Mouse (Mus musculus): ENCODE measurements around the gene Col25a1.

Gene Col25a1

DNA sequence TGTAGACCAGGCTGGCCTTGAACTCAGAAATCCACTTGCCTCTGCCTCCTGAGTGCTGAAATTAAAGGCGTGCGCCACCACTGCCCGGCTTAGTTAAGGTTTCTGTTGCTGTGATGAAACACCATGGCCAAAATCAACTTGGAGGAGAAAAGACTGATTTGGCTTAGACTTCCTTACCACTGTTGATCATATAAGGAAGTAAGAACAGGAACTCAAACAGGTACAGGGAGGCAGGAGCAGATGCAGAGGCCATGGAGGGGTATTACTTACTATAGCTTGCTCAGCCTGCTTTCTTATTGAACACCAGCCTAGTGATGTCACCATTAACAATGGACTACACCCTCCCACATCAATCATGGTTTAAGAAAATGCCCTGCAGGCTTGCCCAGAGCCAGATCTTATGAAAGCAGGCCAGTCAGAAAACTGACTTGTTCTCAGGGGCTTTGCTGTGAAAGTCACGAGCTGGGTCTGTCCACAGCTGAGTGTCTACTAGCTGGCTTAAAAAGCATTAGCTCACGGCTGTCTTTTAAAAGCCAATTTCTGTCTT, 249.1 kb downstream of the Col25a1 start:
- DNase-seq, result no peak

DNA sequence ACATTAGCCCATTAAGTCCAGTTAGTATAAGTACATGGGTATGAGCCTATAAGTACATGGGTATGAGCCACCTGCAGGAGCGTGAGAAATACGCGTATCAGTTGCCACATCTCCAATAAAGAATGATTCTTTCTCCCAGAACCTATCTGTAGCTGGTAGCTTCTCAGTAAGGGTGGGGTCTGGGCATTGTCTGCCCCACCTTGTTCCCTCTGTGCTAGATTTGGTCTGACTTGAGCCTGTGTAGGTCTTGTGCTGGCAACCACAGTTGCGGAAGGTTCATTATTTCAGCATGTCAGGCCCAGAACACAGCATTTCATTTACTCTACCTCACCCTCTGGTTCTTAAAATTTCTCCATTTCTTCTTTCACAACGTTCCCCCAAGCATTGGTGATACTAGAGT, 250.4 kb downstream of the Col25a1 start:
- DNase-seq, result no peak

DNA sequence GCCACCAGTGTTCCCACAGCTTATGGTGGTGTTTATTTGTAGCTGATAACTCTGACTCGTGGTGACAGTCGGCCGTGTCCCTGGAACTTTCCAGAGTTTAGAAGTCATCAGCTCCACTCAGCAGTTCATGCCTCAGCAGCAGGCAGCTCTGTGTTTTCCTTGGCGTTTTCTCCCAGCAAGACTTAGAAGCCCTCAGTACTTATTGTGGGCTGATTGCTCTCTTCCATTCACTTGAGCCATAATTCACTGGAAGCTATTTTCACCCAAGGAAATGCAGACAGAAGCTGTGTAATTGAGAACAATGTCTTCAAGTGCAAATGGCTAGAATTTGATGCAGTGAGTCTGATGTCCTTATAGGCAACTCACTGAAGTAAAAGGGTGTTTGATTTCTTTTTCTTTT, 254.6 kb downstream of the Col25a1 start:
- no peak for DNase-seq

DNA sequence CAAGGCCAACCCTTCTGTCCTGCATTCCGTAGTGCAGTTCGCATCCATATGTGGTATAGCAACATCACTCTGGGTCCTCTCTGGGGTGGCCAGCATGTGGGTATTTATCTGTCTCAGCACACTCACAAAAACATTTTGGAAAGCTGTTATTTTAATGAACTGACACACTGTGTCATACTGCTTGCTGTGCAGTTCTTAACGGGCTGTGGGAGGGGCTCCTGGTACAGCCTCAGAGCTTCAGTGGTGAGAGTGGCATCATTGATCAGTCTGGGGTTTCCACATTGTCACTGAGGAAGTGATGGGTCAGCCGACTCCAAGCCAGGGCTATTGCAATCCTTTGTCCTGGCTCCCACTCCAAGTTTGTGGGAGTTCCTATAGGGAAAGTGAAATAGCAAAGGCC, 255.9 kb downstream of the Col25a1 start:
- DNase-seq, result no peak

DNA sequence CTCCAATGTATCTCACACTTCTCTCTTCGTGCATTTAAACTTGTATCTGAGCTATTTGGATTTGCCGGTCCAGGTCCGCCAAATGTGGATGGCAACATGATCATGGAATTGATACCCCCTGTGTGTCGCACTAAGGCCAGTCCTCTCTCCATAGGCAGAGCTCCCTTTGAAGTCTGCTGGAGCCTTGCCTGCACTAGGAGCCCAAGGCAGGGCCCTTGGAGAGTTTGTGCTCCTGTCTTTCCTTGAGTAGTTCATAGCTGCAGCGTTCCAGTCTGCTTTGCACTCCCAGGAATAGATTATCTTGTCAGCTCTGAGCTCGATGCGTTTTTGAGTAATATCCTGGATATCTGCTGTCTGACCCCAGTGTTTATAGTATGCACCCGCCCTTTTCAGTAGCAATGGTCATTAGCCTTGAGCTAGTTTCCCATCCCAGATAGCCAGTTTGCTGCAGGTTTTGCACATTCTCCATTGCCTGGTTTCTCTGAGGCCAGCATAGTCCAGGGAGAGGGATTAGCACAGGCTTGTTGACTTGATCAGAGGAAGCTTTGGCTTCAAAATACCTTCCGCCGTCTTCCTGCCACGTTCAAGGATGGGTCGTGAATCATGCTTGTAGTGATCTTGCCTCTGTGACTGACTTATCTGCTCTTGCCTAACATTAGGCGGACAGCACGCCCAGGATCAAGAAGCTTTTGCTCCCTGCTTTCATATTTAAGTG, 258.1 kb downstream of the Col25a1 start:
- no peak for DNase-seq

DNA sequence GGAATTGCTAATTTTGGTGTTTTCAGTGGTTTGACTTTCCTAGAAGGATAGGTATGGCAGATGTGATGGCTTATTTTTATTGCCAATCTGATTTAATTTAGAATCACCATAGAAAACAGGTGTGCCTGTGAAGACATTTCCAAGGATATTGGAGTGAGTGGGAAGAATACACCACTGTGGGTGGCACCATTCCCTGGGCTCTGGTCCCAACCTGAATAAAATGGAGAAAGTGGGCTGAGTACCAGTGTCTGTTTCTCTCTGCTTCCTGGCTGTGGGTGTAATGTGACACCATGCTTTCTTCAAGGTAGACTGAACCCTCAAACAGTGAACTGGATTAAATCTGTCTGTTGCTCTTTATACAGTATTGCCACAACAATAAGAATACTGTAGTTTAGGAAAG, 265.3 kb downstream of the Col25a1 start:
- no peak for DNase-seq

DNA sequence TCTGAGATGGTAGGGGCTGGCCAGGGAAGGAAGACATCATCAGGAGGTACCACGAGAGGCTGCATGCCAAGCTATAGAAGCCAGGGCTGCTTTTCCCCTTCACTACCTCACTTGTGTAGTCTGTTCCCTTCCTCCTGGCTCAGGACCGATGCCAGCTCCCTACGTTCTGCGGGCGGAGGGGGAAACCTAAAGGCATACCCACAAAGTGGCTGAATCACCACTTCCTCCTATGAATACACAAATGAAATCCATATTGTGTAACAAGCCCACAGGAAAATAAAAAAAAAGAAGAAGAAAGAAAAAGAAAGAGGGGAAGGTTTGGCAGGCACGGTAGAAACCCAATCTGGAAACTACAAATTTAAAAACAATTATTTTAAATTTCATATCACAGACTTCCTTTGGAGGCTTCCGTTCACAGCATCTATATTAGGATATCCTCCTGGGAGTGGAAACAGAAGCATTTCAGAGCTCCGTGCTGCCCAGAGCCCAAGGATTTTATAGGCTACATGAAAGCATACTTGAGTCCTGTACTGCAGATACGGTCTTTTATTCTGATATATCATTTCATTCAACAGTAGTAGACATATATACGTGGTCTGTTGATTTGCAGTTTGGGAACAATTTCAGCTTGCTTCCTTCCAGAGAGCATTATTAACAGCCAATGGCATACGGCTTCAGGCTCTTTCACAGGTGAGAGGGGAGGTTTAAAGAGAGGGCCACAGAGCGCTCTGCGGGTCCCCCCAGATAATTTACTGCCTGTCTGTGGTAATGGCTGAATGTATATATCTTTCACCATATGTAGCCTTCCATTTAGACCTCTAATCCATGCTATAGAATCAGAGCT, 269.6 kb downstream of the Col25a1 start:
- DNase-seq, result peak; percentile 42 to 44

DNA sequence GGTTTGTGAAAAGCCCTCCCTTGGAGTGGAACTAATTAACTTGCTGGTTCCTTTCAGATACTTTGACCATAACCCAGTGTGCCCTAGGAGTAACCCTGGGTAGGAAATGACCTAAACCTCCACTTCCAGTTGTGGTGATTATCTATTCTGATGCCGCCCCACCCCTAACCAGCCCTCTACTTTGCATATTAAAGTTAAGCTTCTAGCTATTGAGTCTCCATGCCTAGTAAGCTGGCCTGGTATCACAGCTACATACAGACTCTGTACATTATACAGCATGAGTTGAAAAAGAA, 270.2 kb downstream of the Col25a1 start:
- DNase-seq, result no peak

DNA sequence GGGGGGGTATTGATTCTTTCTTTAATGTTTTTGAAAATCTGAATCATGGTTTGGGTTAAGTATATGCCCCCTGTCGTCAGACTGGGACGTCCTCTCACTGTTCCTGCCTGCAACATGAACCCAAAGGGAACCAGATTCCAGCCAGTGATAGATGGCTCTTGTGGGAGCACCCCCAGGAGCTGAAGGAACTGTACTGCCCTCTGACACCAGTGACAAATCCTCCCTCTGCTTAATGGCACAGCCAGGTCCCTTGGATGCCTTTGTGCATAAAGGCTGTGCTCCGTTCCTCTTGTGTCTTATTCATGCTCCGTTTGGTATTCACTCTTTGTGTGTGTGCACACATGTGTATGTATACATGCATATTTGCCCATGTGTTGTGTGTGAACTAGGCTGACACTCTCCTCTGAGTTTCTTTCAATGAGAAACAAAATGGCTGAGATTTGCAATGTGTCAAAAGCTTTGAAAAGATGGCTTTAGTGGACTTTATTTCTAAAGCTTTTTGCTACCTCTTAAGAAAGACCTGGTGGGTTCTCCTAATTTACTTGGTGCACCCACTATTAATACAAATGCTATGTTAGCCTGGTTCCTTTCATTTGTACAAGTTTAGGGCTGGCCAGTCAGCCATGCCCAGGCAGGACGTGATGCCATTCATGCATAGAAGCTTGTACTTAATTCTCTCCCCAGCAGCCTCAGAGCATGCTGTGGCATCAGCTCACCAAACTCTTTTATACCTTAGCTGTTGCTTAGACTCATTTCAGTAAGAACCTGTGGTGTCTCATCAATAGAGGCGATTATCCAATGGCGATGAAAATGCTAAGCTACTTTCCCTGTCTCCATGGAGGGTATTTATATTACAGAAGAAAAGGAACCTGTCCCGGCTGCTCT, 273.5 kb downstream of the Col25a1 start:
- DNase-seq, result no peak

DNA sequence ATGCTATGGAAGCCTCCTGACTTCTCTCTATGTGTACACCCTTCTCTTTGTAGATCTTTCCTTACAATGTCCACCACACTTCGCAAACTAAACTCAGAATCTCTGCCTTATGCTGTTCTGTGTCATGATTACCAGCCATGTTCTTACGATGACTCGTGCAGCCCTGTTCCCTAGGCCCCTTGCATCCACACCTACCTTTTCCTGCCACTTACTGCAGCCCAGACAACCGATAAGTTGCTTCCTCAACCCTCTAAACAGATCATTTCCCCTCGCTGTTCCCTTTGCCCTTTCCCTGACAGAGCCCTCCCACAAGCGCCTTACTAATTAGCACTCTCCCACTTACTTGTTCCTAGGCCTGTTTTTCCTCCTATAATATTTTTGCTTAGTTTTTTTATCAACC, 275.9 kb downstream of the Col25a1 start:
- DNase-seq, result no peak

DNA sequence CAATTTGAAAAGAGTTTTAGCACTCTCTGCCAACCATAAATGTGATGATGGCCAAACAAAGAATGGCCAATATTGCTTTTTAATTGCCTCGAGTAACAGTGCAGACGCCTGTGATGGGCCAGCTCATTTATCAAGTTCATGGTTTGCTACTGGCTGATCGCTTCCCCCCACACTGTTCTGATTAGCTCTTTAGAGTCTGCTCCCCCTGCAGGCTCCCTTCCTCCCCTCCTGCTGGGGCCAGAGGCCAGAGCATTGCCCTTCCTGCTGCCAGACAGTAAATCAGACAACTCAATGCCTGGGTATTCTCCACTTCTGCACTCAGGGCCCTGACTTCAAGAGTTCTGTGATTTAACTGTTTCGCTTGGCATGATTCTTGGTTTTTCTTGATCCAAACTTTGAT, 281.9 kb downstream of the Col25a1 start:
- peak in 1 of 2 experiments; percentile 10 for DNase-seq

DNA sequence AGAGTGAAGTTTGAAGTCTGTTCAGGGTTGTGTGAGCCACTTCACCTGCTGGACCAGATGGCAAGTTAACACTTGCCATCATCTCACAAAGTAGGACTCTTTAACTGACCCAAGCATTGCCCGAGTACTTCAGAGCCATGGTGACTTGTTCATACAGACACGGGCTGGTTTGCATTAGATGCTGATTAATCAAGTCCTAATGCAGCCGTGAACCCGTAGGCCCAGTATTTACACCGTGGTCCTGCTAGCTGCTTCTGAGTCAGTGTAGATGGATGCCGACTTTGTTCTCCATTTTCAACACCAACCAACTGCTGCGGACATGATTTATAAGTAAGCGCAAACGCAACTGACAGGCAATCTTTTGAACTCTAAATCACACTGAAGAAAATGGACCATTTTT, 287.6 kb downstream of the Col25a1 start:
- DNase-seq, result no peak

DNA sequence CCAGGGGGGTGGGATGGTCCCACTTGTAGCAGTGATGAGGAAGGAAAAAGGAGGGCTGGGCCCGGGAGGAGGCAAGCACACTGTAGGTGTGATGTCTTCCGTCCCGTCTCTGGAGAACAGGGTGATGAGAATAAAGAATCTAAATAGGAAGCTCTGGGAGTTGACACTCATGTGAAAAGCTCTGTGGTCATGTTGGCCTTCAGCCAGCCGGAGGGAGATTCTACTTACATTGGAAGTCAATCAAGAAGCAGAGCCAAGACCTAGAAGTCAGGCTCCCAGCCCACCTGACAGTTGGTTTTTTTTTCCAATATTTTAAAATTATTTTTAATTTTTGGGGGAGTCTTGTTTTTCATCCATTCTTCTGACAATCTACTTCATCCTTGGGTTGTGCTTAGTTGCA, 297.5 kb downstream of the Col25a1 start:
- peak; percentile 38 to 58 for DNase-seq

DNA sequence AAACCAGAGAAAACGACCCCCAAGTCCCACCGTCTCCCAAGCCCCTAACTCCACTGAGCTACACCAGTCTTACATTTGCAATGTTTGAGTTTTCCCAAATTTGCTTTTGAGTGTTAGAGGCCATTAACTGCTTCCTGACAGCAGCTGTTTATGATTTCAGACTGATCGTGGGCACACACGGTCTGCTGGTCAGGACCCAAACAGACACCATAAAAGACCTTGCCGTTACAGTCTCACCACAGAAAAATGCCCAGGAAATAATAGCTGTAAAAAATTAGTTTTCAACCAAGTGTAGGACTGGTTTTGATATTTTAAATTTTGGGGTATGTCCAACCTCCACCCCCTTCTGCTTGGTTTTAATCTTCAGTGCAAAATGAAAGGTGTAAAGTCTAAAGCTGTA, 298.8 kb downstream of the Col25a1 start:
- DNase-seq, result no peak

DNA sequence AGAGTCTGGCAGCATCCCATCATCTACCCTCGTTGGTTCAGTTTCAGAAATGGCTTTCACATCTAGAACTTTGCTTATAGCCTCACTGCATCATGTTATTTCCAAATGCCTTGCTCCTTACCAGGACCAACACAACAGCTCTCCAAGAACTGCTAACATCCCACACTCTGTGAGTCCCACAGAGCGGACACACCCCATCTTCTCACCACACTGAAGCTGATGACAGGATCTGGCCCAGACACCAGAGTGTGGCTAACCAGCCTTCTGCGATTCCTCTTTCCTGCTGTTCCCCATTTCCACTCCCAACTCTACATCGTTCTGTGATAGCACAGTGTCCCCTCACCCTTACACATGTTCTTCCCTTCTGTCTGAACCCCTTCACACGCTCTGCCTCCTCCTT, 301.5 kb downstream of the Col25a1 start:
- no peak for DNase-seq

DNA sequence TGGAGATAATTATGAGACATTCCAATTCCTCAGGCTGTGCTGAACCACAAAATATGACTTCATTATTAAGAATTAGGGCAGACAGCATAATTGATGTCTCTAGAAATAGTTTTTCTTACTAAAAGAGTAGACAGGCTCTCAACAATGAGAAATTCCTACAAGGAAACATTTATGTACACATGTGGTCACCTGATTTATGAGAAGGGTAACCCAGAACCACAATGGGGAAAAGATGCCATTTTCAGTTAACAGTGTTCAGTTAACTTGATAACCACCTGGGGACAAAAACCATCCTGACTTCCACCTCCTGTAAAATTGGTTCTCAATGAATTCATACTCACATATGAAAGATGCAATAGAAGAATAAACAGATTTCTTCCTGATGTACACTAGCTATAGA, 305.7 kb downstream of the Col25a1 start:
- no peak for DNase-seq

DNA sequence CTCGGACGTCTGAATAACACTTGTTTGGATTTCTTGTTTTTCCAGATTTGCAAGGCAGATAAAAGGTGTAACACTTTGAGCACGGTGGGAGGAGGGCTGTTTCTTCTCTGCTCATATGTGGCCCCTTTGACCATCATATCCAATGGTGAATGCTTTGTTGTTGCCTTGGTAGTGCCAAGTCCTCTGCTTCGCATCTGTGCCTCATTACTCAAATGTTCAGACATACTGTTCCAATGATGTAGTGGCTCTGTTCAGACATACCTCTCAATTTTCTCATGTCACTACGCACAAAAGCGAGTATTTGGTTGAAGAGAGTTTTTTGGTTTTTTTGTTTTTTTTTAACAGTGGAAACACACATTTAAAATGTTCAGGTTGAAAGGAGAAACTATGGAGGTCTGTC, 308.5 kb downstream of the Col25a1 start:
- DNase-seq, result no peak

DNA sequence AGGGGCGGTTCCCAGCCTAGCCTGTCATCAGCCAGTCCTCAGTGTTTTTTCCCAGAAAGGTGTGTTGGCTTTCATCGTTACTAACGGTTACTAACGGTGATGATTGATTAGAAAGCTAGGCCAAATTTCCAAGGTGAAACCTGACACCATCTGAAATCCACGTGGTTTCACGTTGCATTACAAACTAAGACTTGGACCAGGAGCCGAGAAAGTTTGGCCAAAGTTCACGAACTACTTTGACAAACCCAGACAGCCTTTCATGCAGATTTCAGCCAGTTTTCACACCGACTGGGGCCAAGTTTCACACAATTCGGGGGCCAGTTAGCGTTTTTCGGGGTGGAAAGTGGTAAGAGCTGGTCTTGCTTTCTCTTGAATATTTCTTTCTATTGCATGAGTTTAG, 309.4 kb downstream of the Col25a1 start:
- DNase-seq, result no peak

DNA sequence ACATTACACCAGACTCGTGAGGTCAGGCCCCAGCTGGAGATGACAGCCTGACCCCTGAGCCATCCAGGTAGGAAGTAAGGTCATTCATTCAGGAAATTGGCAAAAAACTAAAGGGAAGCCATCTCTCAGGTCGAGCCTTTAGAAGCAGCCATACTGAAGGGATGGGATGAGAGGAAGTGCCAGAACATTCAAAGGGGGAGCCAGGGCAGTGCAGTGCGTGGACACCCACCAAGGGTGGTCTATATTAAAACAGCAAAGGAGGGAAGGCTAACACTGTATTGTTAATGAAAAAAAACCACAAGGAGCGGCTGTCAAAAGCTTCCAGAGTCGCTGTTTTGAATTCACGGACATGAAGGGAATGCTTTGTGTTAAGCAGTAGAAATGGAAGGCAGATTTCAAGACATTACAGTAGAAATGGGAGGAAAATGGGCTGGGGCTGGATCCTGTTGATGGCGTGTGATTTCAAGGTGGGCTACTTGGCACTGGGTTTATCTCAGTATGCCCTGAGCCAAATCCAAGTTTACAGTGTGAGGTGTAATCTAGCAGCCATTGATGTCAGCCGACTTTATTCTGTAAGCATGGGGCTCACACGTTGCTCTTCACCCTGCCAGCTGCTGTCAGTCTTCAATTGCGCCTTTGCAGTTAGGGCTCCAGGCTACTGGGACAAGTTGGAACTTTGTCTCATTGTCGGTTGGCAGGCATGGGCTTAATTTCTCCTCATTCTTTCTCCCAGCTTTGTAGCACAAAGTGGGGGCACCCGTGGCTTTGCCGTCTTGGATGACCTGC, 312.7 kb downstream of the Col25a1 start:
- no peak for DNase-seq

DNA sequence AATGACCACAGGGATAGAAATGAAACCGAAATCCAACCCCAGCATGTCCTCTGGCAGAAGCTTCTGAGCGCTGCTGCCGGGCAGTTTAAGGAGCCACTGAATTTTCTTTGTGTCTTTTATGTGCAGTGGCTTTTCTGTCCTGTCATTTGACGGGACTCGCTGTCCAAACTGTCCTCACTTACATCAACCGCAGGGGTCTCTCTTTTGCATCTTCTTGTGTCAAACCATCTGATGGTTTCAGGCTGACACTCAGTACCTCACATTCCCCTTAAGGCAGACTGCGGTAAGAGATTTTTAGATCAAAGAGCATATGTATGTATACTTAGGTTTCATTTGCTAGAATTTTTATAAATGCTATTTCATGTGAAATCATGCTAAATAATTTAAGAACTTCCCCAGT, 318.6 kb downstream of the Col25a1 start:
- DNase-seq, result no peak

DNA sequence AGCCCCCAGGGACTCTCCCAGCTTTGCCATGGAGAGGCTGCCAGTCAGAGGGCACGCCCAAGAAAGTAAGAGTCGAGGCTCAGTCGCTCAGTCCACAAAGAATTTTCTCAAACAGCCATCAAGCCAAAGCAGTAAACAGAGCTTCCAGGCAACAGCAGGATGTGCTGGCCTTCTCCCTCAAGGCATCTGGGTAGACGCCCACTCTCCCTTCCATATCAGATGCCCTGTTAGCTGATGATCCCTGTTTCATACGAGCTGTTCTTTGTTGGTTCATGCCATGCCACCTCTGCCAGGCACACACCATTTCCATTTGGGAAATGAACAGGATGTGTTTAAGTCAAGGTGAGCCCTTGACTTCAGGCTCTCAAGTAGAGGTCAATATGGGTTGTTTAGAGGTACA, 334.1 kb downstream of the Col25a1 start:
- no peak for DNase-seq

DNA sequence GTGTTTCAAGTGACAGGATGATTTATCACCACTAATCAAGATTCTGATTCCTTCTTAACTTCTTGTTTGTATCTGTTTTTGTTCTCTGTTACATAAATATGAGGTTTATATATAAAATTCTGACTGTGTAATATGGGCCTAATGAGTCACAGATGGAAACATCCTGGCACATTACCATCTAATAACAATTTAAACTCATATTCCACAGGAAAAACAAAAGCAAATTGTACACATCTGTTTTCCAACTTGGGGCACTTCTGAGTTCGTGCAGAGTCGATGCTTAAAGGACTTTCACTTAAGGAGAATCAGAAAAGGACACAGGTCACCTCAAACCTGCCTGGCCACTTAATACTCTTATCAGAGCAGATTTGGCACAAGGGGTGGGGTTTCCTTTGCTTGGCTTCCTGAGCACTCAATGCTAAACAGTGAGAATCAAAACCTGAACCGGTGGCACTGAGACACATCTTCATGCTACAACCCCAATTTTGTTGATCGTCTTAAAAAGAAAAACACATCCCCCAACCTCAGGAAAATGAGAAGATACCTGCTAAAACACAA, 342.0 kb downstream of the Col25a1 start:
- no peak for DNase-seq
